Mouse (Mus musculus) lung, adult 2 months (tissue): ENCODE data around the gene Syn1.

Source experiments
- CTCF ChIP-seq: fragments of 200-500 bp; IDR thresholded peaks from 2 replicates; pipeline ENCODE4 v1.5.1; 2011; ENCODE audit warnings: mild to moderate bottlenecking, low read length, control low read depth; ENCODE audit not compliant: insufficient read depth
- POLR2A ChIP-seq: fragments of 200-500 bp; IDR thresholded peaks from 2 replicates; pipeline ENCODE4 v1.6.1; 2011; ENCODE audit warnings: low read depth, mild to moderate bottlenecking, control low read depth, low read length, borderline replicate concordance; ENCODE audit errors: extremely low read depth

DNA sequence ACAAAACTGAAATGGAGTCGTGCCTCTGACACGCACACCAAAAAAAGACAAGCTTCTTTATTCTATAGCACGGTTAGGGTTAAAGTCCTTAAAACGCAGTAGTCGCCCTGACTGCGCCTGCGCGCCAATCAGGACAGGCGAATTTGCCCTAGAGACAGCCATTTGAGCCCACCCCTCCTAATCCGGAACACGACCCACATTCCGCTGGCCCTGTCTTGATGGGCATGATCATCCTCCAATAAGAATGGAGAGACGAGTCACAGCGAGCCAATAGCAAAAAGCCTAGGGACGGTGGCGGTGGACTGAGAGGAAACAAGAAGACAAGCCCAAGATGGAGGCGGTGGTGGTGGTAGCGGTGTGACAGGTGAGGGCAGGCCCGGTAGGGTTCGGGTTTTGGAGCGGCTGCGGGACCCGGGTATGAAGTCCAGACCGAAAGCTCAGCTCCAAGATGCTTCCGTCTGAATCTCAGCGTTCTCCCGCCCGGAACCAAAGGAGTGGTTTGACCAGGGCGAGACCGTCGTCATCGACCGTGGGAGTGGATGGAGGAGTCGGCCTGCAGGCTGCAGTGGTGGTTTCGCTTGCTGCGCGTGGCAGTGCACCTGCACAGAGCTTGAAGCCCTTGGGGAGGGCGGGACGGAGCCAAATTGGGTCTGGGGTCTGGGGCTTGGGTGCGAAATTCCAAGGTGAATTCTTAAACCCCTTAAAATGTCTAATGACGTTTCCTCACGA, 72.4 kb downstream of the Syn1 start:
- TF ChIP-seq CTCF = no peak
- TF ChIP-seq POLR2A = peak; percentile 90; the same call in 1 of the 2 replicates
